Mouse (Mus musculus): ENCODE data around the gene Gja8. TPM values are rescaled to one million over a fixed set of nuclear protein-coding genes. Genes with fewer than 3 reads are reported as not detected.

The Gja8 gene
- polyA plus RNA-seq, 1 experiment: not detected

DNA sequence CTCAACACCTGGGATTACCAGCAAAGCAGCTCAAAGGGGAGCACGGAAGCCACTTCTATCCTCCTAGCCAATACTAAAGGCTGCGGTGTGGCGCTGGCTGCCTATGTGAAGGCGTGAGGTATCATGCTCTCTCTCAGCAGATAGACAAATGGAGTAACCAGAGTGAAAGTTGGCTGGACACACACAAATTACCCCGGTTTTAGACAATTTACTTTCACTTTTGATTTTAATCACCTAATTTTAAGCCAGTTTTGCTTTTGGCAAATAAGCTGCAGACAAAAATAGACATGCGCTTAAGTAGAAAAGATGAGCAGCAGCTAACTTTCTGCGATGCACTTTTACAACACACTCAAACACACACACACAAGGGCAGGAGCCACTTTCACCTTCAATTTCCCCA lies 42.1 kb downstream of the Gja8 start:
- Histone ChIP-seq H3K36me3 (ENCODE audit: control insufficient read depth, insufficient read depth, low read length, poor library complexity, severe bottlenecking) (peaks cover 10% of the 10 kb centered on the region; the same call in 1 of the 2 replicates), H3K9ac (ENCODE audit: low read depth, poor library complexity, severe bottlenecking) (no peak overlapping the region), H3K27me3 (ENCODE audit: control insufficient read depth, insufficient read depth, low read length, poor library complexity, severe bottlenecking) (no peaks in the 10 kb centered on the region), H3K4me1 (ENCODE audit: control insufficient read depth, insufficient read depth, low read length) (no peaks in the 10 kb centered on the region), H3K27ac (ENCODE audit: insufficient read depth, low read length) (no peak overlapping the region), H3K9me3 (replicated peaks; ENCODE audit: control insufficient read depth, insufficient read depth, low read length, poor library complexity, severe bottlenecking) (no peaks in the 10 kb centered on the region), H3K4me3 (ENCODE audit: low read depth, low read length) (no peak overlapping the region)
- no peak for TF ChIP-seq EP300 (IDR thresholded peaks at IDR 0.05; ENCODE audit: insufficient read depth, low read depth, low read length)
- TF ChIP-seq CTCF (IDR thresholded peaks at IDR 0.05; ENCODE audit: low read depth, low read length): no peak
- TF ChIP-seq POLR2A (IDR thresholded peaks at IDR 0.05; ENCODE audit: insufficient read depth, low read length): no peak

DNA sequence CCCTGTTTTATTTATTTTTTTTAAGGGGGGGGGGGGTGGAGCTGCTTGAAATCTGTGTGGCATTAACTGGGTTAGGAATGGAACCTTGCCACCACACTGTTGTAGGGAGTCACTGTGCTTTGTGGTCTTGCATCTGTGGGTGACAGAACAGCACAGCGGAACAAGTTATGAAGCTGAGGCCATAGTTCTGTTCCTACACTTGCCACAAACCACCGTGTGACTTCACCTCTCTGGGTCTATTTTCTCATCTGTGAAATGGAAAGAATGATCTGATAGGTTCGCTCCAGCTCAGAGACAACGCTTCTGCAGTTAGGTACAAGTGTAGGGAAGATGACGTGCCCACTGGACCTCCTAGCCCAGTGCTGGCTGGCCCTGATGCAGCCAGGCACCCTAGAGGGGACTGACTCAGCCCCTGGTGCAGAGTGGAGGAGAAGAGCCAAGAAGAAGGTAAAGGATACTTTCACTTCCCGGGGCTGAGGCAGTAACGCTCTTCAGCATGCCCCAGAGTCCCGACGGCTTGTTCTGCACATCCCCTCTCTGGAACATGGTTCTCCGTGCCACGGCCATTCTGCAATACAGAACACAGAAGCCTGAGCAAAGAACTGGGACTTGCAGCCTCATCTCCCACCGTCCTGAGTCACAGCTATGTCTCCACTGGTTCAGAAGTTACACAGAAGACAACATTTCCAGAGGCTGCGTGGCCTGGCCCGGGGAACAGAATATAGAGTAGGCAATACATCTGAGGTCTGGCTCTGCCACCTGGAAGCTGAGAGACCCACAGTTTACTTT lies 43.6 kb downstream of the Gja8 start:
- H3K9ac ChIP-seq (ENCODE audit: low read depth, poor library complexity, severe bottlenecking): no peak overlapping the region
- H3K9me3 ChIP-seq (replicated peaks; ENCODE audit: control insufficient read depth, insufficient read depth, low read length, poor library complexity, severe bottlenecking): no peaks in the 10 kb centered on the region
- H3K4me3 ChIP-seq (ENCODE audit: low read depth, low read length): no peak overlapping the region
- no peak overlapping the region for H3K27ac ChIP-seq (ENCODE audit: insufficient read depth, low read length)
- TF ChIP-seq POLR2A (IDR thresholded peaks at IDR 0.05; ENCODE audit: insufficient read depth, low read length) (no peak), CTCF (IDR thresholded peaks at IDR 0.05; ENCODE audit: low read depth, low read length) (no peak), EP300 (IDR thresholded peaks at IDR 0.05; ENCODE audit: insufficient read depth, low read depth, low read length) (no peak)
- no peaks in the 10 kb centered on the region for H3K27me3 ChIP-seq (ENCODE audit: control insufficient read depth, insufficient read depth, low read length, poor library complexity, severe bottlenecking)
- H3K36me3 ChIP-seq (ENCODE audit: control insufficient read depth, insufficient read depth, low read length, poor library complexity, severe bottlenecking): peaks cover 10% of the 10 kb centered on the region; the same call in 1 of the 2 replicates
- H3K4me1 ChIP-seq (ENCODE audit: control insufficient read depth, insufficient read depth, low read length): no peaks in the 10 kb centered on the region

DNA sequence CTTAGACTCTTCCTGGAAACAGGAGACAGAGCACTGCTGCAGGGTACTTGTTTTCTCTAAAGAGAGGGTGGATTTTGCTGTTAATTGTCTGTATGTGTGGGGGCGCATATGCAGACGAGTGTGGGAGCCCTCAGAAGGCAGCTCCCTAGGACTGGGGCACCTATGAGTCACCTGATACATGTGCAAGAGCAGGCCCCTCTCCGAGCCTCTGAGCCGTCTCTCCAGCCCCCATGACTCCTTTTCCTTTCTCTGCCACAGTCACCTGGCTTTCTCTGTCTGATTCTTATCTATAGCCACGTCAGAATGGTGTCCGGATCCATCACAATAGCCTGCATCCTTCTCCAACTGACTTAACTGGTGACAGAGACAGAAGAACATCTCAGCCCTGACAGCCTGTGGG lies 44.3 kb downstream of the Gja8 start:
- Histone ChIP-seq H3K9me3 (replicated peaks; ENCODE audit: control insufficient read depth, insufficient read depth, low read length, poor library complexity, severe bottlenecking) (no peaks in the 10 kb centered on the region), H3K36me3 (ENCODE audit: control insufficient read depth, insufficient read depth, low read length, poor library complexity, severe bottlenecking) (peaks cover 10% of the 10 kb centered on the region; the same call in 1 of the 2 replicates), H3K27me3 (ENCODE audit: control insufficient read depth, insufficient read depth, low read length, poor library complexity, severe bottlenecking) (no peaks in the 10 kb centered on the region), H3K4me3 (ENCODE audit: low read depth, low read length) (no peak overlapping the region), H3K27ac (ENCODE audit: insufficient read depth, low read length) (no peak overlapping the region), H3K9ac (ENCODE audit: low read depth, poor library complexity, severe bottlenecking) (no peak overlapping the region), H3K4me1 (ENCODE audit: control insufficient read depth, insufficient read depth, low read length) (no peaks in the 10 kb centered on the region)
- no peak for TF ChIP-seq POLR2A (IDR thresholded peaks at IDR 0.05; ENCODE audit: insufficient read depth, low read length)
- no peak for TF ChIP-seq EP300 (IDR thresholded peaks at IDR 0.05; ENCODE audit: insufficient read depth, low read depth, low read length)
- no peak for TF ChIP-seq CTCF (IDR thresholded peaks at IDR 0.05; ENCODE audit: low read depth, low read length)

DNA sequence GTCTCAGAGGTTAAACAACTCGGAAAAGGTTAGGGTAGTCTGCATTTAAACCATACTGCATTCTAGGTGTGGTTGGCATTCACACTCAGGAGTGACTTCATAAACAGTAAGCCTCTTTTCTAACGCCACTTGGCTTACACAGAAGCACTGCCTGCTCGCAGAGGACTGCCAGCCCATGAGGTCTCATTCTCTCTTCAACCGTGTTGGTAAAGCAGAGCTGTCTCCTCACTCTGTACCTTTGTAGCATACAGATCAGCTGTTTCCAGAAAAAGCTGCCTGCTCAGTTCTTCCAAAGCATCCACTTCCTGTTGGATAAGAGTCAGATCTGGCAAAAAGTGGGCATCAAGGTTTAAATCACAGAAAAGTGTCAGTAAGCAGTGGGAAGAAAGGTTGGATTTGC lies 45.4 kb downstream of the Gja8 start:
- Histone ChIP-seq H3K9ac (ENCODE audit: low read depth, poor library complexity, severe bottlenecking) (no peak overlapping the region), H3K27me3 (ENCODE audit: control insufficient read depth, insufficient read depth, low read length, poor library complexity, severe bottlenecking) (no peaks in the 10 kb centered on the region), H3K4me3 (ENCODE audit: low read depth, low read length) (no peak overlapping the region), H3K4me1 (ENCODE audit: control insufficient read depth, insufficient read depth, low read length) (no peaks in the 10 kb centered on the region), H3K36me3 (ENCODE audit: control insufficient read depth, insufficient read depth, low read length, poor library complexity, severe bottlenecking) (peaks cover 12% of the 10 kb centered on the region; the same call in 1 of the 2 replicates), H3K27ac (ENCODE audit: insufficient read depth, low read length) (no peak overlapping the region), H3K9me3 (replicated peaks; ENCODE audit: control insufficient read depth, insufficient read depth, low read length, poor library complexity, severe bottlenecking) (no peaks in the 10 kb centered on the region)
- TF ChIP-seq CTCF (IDR thresholded peaks at IDR 0.05; ENCODE audit: low read depth, low read length): no peak
- no peak for TF ChIP-seq EP300 (IDR thresholded peaks at IDR 0.05; ENCODE audit: insufficient read depth, low read depth, low read length)
- no peak for TF ChIP-seq POLR2A (IDR thresholded peaks at IDR 0.05; ENCODE audit: insufficient read depth, low read length)

DNA sequence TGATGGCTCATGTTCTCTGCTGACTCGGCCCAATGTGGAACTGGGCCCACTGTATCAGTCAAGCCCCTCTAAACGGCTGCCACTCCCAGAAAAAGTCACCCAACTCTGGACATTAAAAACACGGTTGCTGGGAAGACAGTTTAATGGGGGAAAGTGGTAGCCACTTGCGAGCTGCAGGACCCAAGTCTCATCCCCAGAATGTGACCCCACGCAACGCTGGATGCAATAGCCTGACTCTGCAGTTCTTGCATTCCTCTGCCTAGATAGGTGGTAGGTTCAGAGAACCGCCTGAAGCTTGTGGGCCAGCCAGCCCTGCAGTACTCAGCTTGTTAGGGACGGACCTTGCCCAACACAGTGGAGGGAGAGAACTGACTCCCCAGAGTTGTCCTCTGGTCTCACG lies 46.3 kb downstream of the Gja8 start:
- H3K9me3 ChIP-seq (replicated peaks; ENCODE audit: control insufficient read depth, insufficient read depth, low read length, poor library complexity, severe bottlenecking): no peaks in the 10 kb centered on the region
- no peak for TF ChIP-seq CTCF (IDR thresholded peaks at IDR 0.05; ENCODE audit: low read depth, low read length)
- no peak for TF ChIP-seq POLR2A (IDR thresholded peaks at IDR 0.05; ENCODE audit: insufficient read depth, low read length)
- TF ChIP-seq EP300 (IDR thresholded peaks at IDR 0.05; ENCODE audit: insufficient read depth, low read depth, low read length): no peak
- H3K36me3 ChIP-seq (ENCODE audit: control insufficient read depth, insufficient read depth, low read length, poor library complexity, severe bottlenecking): peaks cover 14% of the 10 kb centered on the region; the same call in 1 of the 2 replicates
- no peak overlapping the region for H3K27ac ChIP-seq (ENCODE audit: insufficient read depth, low read length)
- H3K9ac ChIP-seq (ENCODE audit: low read depth, poor library complexity, severe bottlenecking): no peak overlapping the region
- H3K4me3 ChIP-seq (ENCODE audit: low read depth, low read length): no peak overlapping the region
- H3K4me1 ChIP-seq (ENCODE audit: control insufficient read depth, insufficient read depth, low read length): no peaks in the 10 kb centered on the region
- H3K27me3 ChIP-seq (ENCODE audit: control insufficient read depth, insufficient read depth, low read length, poor library complexity, severe bottlenecking): no peaks in the 10 kb centered on the region
